Mouse (Mus musculus): Measurements from ENCODE around the gene BC048562.

GRCm38 (mm10) chr9:108404451-108404850 is 31.8 kb upstream of the BC048562 start:
- TF ChIP-seq CTCF (IDR thresholded peaks at IDR 0.05; ENCODE audit: borderline replicate concordance, extremely low read depth, insufficient read depth, insufficient read length) (no peak), POLR2A (IDR thresholded peaks at IDR 0.05; ENCODE audit: borderline replicate concordance, extremely low read depth, insufficient read depth, insufficient read length, poor library complexity, severe bottlenecking) (no peak)
